Mouse (Mus musculus) ES-E14 (cell line): ENCODE measurements at regions not wholly inside any gene's neighbourhood (a gene's known extent, or its start where the extent isn't known, plus 50 kb on each side); places are given as distances from the start of the nearest gene placed in this dataset.

ENCODE experiments used
- DNase-seq: peaks from one replicate; pipeline ENCODE4 v3.0.0-alpha.2; 2013; ENCODE audit warnings: low read depth, low spot score
- H3K27ac ChIP-seq: 2 replicates; pipeline ENCODE4 v1.5.1; 2012; ENCODE audit warnings: low read depth, mild to moderate bottlenecking, low read length, moderate library complexity, mixed read lengths; ENCODE audit not compliant: poor library complexity, insufficient read depth, severe bottlenecking
- H3K36me3 ChIP-seq: 2 replicates; pipeline ENCODE4 v1.6.1; 2012; ENCODE audit warnings: mild to moderate bottlenecking, low read length, moderate library complexity, mixed read lengths; ENCODE audit not compliant: control insufficient read depth, poor library complexity, insufficient read depth, severe bottlenecking
- H3K4me1 ChIP-seq, 2 experiments: fragments of 150-350 bp in 1 of 2; sonication (generic) in 1 of 2; 2 replicates each; pipeline ENCODE4 v1.6.1; 2012; ENCODE audit warnings: low read length in 2 of 2, mild to moderate bottlenecking in 1 of 2, mixed read lengths in 1 of 2; ENCODE audit not compliant: control insufficient read depth in 2 of 2, insufficient read depth in 2 of 2, poor library complexity in 1 of 2
- H3K4me3 ChIP-seq, 2 experiments: fragments of 150-350 bp in 1 of 2; sonication (generic) in 1 of 2; 2 replicates each; pipeline ENCODE4 v1.5.1; 2012; ENCODE audit warnings: low read length in 2 of 2, low read depth in 1 of 2, mild to moderate bottlenecking in 1 of 2, mixed read lengths in 1 of 2; ENCODE audit not compliant: insufficient read depth in 1 of 2, poor library complexity in 1 of 2, severe bottlenecking in 1 of 2
- H3K9ac ChIP-seq: 2 replicates; pipeline ENCODE4 v1.6.1; 2012; ENCODE audit warnings: low read depth, mild to moderate bottlenecking, low read length, mixed read lengths; ENCODE audit not compliant: poor library complexity, insufficient read depth, severe bottlenecking
- H3K9me3 ChIP-seq: fragments of 150-350 bp; sonication (generic); 2 replicates; pipeline ENCODE4 v1.6.1; 2012; ENCODE audit warnings: low read depth, mild to moderate bottlenecking, low read length; ENCODE audit not compliant: control insufficient read depth, insufficient read depth
- CHD2 ChIP-seq: IDR thresholded peaks from 2 replicates; pipeline ENCODE4 v1.6.1; 2014; ENCODE audit warnings: mild to moderate bottlenecking, low read depth, low read length, inconsistent platforms
- HCFC1 ChIP-seq: IDR thresholded peaks from 2 replicates; pipeline ENCODE4 v1.6.1; 2012; ENCODE audit warnings: low read length, inconsistent platforms, borderline replicate concordance; ENCODE audit not compliant: insufficient read depth
- MAFK ChIP-seq: IDR thresholded peaks from 2 replicates; pipeline ENCODE4 v1.6.1; 2014; ENCODE audit warnings: mild to moderate bottlenecking, low read depth, low read length, inconsistent platforms; ENCODE audit not compliant: insufficient read depth
- ZC3H11A ChIP-seq: IDR thresholded peaks from 2 replicates; pipeline ENCODE4 v1.6.1; 2012; ENCODE audit warnings: low read depth, mild to moderate bottlenecking, inconsistent platforms, low read length, borderline replicate concordance
- ZNF384 ChIP-seq: IDR thresholded peaks from 2 replicates; pipeline ENCODE4 v1.6.1; 2012; ENCODE audit warnings: low read depth, low read length, inconsistent platforms
- in situ Hi-C, 2 experiments: fragments of 600-800 bp; cut with MboI; formaldehyde crosslinking; loops; one replicate each; pipeline ENCODE4 v1.15.1; 2025; ENCODE audit warnings: low sequenced_read_pairs in 2 of 2, inconsistent platforms in 1 of 2; ENCODE audit not compliant: unreplicated experiment in 2 of 2

DNA sequence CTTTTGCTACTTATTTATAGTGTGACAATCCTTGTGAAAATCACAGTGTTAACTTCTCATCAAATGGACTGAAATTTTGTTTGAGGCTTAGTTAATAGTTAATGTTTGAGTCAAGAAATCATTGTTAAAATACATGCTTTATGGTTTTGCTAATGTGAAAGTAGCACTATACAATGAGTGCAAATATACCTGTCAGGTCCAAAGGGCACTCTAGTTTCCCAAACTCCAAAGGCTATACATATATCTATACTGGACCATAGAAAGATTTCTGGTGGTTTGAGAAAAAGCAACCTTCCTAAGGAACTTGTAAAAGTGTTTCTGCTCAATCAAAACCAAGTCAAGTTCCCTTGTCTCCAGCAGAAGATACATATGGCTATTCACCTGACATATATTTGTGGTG lies 258.3 kb upstream of the Dsel start:
- H3K36me3 ChIP-seq = no peaks in the 10 kb centered on the region
- TF ChIP-seq MAFK (no peak), ZC3H11A (no peak), HCFC1 (no peak), CHD2 (no peak), ZNF384 (no peak)
- no peak overlapping the region for H3K27ac ChIP-seq
- no peak overlapping the region for H3K9ac ChIP-seq
- in situ Hi-C loops = no loop called here
- no peaks in the 10 kb centered on the region for H3K4me1 ChIP-seq
- DNase-seq = no peak
- no peaks in the 10 kb centered on the region for H3K9me3 ChIP-seq
- H3K4me3 ChIP-seq = no peak overlapping the region

DNA sequence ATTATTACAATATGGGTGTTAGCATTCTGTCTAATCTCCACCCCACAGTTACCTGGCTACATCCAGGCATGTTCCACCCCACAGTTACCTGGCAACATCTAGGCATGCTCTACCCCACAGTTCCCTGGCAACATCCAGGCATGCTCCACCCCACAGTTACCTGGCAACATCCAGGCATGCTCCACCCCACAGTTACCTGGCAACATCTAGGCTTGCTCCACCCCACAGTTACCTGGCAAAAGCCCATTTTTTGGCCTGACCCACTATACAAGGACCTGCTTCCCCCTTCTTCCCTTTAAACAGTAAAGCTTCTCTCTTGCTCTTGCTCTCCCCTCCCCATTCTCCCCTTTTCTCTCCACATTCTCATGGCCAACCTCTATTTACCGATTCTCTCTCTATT lies 238.7 kb upstream of the Dsel start:
- in situ Hi-C loops = no loop called here
- Histone ChIP-seq H3K4me1 (no peaks in the 10 kb centered on the region), H3K36me3 (no peaks in the 10 kb centered on the region), H3K9ac (no peak overlapping the region), H3K27ac (no peak overlapping the region), H3K9me3 (no peaks in the 10 kb centered on the region), H3K4me3 (no peak overlapping the region)
- DNase-seq = no peak
- TF ChIP-seq CHD2 (no peak), ZNF384 (no peak), ZC3H11A (no peak), HCFC1 (no peak), MAFK (no peak)

DNA sequence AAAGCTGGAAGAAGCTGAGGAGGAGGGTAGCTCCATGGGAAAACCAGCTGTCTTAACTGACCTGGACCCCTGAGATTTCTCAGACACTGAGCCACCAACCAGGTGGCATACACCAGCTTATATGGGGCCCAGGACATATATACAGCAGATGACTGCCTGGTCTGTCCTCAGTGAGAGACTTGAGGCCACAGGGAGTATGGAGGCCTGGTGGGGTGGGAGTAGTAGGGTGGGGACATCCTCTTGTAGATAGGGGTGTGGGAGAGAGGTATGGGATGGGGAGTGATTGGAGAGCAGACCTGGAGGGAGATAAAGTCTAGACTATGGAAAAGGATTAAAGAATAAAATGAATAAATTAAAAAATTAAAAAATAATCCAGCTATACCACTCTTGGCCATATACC lies 195.2 kb upstream of the Dsel start:
- no peaks in the 10 kb centered on the region for H3K4me1 ChIP-seq
- TF ChIP-seq HCFC1 (no peak), MAFK (no peak), ZC3H11A (no peak), CHD2 (no peak), ZNF384 (no peak)
- H3K36me3 ChIP-seq = no peaks in the 10 kb centered on the region
- no peak overlapping the region for H3K27ac ChIP-seq
- no peak for DNase-seq
- in situ Hi-C loops = no loop called here
- H3K9ac ChIP-seq = no peak overlapping the region
- H3K9me3 ChIP-seq = no peaks in the 10 kb centered on the region
- H3K4me3 ChIP-seq = no peak overlapping the region

DNA sequence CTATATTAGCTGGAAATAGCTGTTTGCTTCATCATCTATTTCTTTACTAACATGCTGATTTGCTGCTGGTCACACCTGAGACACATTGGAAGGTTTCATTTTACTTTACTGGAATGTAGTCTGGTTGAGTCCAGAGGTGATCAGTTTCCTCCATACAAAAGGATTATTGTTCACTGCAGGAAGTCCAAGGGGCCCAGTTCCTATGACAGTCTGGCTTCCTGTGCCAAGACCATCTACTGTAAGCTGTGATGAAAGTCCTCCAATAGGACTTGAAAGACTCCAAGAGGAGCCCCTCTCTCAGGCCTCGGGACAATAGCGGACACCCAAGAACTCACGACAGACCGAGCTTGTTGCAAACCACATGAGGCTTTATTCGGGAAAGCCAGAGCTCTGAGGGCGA lies 189.2 kb upstream of the Dsel start:
- in situ Hi-C loops = no loop called here
- TF ChIP-seq ZNF384 (no peak), CHD2 (no peak), MAFK (no peak)
- DNase-seq = no peak
- Histone ChIP-seq H3K27ac (no peak overlapping the region), H3K36me3 (no peaks in the 10 kb centered on the region), H3K9ac (no peak overlapping the region), H3K4me3 (no peak overlapping the region), H3K4me1 (no peaks in the 10 kb centered on the region), H3K9me3 (no peaks in the 10 kb centered on the region)

DNA sequence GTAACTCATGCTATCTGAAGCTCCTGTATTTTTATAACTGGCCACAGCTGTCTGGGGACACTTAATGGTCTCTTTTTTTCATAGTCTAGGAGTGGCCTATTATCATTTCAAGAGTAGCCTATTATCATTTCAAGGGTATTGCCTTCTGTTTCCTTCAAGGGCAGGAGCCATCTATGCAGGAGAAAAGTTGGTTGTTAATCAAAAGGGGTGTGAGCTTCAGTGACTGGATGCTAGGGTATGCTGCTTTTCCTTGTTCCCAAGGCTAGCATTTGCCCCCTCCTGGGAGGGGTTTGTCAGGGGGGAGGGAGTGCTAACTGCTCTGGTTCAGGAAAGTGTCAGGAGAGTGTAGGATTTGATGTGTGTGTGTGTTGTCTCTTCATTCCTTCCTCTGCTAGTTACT lies 178.3 kb upstream of the Dsel start:
- H3K9ac ChIP-seq = no peak overlapping the region
- no peaks in the 10 kb centered on the region for H3K4me1 ChIP-seq
- no peak overlapping the region for H3K4me3 ChIP-seq
- H3K27ac ChIP-seq = no peak overlapping the region
- no peaks in the 10 kb centered on the region for H3K9me3 ChIP-seq
- peak; percentile 16 for DNase-seq
- TF ChIP-seq ZC3H11A = no peak
- no peak for TF ChIP-seq CHD2
- TF ChIP-seq MAFK = no peak
- no peak for TF ChIP-seq HCFC1
- no peak for TF ChIP-seq ZNF384
- H3K36me3 ChIP-seq = no peaks in the 10 kb centered on the region
- in situ Hi-C loops = no loop called here
